Mouse (Mus musculus): ENCODE measurements around the gene Cox7a1.

DNA sequence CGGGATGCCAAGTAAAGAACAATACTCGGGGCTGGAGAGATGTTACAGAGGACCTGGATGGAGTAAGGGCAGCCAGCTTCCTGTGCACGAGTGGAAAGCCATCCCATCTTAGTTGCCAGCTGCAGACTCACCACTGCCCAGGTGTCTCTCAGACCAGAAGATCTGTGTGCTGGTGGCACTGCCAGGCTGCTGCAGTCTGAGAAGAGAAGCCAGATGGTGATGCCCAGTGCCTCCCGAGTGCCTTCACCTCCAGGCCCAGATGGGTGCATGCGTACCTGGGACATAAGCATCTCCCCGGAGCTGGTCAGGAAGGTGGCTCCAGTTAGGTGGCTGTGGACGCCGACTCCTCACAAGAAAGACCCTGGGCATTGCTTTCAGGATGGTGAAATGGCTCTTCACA is 51.1 kb downstream of the Cox7a1 start:
- TF ChIP-seq CTCF (IDR thresholded peaks at IDR 0.05; ENCODE audit: control insufficient read depth, insufficient read depth, insufficient replicate concordance, low read depth, low read length) (no peak), POLR2A (IDR thresholded peaks at IDR 0.05; ENCODE audit: control insufficient read depth, low read depth, low read length) (no peak)

All from testis, adult 2 months (tissue).